Mouse (Mus musculus) frontal cortex, postnatal 36 days (tissue): ENCODE results near the gene 2010300C02Rik.

ENCODE experiments used
- DNase-seq, 2 experiments: peaks; one replicate each; pipeline ENCODE4 v3.0.0; 2022; ENCODE audit warnings: low spot score in 2 of 2

Gene 2010300C02Rik

GRCm38 (mm10) chr1:37667386-37667785, 52.5 kb downstream of the 2010300C02Rik start:
- DNase-seq: no peak

GRCm38 (mm10) chr1:37666587-37666986, 53.3 kb downstream of the 2010300C02Rik start:
- DNase-seq: no peak

DNA sequence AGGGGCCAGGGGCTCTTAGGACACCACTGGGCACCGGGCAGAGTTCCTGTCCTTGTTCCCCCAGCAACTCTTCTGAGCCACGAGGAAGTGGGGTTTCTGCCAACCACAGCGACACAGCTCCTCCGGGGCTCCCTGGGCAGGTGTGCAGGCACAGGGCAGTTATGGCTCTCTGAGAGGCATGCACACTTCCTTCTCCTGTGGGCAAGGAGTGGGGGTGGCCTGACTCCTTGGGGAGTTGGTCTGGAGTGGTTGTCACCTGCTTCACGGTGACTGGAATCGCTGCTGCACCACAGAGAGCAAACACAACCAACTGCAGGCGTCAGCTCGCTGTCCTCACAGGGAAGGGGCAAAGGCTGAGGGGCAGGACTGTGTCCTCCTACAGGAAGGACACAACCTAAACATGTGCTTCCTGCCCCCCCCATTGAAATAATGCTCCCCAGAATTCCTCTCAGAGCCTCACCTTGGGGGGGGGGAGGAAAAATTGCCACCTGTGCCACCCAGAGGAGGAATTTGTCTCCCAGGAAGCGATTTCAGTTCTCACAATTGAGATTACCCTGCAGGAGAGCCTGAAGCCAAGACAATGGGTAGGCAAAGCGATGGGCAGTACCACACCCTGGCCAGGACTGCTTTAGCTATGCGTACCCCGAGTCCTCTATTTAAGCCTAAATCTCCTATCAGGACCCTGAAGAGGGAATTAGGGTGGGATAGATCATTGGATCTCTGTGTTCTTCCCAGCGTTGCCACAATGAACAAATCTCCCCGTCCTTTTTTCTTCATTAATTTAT, 54.2 kb downstream of the 2010300C02Rik start:
- no peak for DNase-seq

DNA sequence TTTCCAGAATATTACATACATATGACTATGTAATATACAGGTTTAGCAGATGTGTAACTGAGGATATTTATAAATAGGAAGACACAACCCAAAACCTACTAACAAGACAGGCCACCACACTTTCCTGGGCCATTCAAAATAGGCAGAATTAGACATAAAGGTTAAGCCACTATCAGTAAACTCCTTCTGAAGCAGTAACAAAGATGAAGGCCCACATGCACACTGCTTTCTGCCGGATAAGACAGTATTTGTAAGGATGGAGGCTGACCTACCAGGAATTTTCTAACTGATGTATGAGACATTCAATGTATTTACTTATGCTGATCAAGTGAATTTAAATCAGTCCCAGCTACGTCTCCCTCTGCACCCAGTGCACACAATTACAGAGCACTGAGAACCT, 55.4 kb downstream of the 2010300C02Rik start:
- no peak for DNase-seq

DNA sequence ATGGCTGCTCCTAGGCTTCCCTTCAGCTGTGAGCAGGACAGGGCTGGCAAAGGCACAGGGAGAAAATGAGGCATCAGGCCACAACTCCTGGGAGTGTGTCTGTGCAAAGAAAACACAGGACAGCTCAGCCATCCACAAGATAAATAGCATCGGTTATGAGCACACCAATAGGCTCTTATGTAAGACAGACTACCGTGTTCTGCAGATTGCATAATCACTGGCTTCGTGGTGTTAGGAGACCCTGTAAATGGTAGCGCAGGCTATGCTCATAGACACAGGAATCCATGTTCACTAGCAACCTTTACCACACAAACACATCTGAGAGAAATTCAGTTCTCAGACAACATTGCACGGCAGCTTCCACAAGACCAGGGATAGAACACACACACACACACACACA, 56.3 kb downstream of the 2010300C02Rik start:
- DNase-seq: no peak

DNA sequence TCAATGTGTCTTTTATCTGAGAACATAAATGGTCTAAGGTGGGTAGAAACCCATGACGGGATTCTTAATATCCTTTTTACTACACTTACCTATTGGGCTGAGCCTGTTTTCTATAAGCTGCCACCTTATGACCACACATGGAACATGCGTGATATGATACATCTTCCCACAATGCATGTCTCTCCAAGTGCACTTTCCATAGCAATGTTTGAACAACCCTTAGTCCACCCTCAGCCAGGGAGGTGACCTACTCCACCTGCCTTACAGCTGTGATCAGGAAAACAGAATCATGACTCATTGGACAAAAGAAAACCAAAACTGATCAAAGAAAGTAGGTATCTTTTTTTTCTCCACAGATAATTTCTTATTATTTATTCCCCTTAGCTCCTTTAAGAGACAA, 63.9 kb downstream of the 2010300C02Rik start:
- DNase-seq: no peak

- DNase-seq: no peak
Observed at GRCm38 (mm10) chr1:37653992-37654391, 65.9 kb downstream of the 2010300C02Rik start.

GRCm38 (mm10) chr1:37647066-37647465, 72.8 kb downstream of the 2010300C02Rik start:
- no peak for DNase-seq

DNA sequence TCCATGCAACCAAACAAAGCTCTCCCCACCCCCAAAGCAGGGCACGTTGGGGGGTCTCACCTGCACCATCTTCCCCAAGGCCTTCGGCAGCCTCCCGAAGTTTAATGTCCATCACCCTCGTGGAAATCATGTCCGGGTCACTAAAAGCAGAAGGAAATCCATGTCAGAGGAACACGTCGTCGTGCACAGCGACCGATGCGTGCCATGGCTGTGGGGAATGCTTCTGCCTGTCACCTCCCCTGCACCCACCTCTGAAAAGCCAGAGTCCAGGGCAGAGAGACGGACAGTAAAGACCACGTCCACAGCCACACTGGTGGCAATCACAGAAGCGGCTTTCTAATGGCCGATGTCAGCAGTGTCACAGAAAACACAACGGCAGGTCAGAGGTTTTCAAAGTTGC, 75.4 kb downstream of the 2010300C02Rik start:
- no peak for DNase-seq

DNA sequence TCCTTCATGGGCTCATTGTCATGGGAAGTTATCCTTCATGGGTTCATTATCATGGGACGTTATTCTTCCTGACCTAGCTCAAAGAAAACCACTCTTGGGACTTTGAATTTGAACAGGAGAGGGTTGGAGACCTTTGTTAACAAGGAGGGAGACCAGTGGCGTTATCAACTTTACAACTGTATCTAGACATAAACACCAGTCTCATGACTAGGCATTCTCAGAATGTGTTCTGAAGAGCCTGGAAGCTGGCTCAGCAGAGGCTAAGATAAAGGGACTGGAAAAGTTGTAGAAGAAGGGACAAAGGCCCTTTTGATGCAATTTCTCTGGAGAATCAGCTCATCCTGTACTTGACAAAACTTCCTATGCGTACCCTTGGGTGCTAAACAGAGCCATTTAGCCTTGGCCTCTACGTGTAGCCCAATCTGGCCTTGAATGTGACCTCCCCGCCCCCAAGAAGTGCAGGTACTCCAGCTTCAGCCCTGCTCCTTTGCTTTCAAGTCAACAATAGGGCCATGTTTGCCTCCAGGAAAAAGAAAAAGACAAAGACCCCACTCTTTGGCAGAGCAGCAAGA, 76.0 kb downstream of the 2010300C02Rik start:
- DNase-seq: no peak

DNA sequence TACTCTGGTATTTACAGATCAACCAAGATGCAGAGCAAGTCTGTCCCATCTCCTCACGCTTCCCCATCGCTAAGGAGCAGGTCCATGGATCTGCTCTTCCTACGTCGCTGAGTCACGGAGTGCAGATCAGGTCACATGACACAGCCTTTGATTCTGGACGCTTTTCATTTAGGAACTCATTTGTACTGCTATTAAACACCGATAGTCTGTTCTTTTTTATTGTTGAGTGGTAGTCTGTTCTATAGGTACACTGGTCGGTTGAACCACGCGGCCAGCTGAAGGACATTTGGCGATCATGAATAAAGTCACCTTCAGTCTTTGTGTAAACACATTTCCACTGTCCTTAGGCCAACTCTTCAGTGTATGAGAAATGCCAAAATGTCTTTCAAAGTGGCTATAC, 78.5 kb downstream of the 2010300C02Rik start:
- no peak for DNase-seq

DNA sequence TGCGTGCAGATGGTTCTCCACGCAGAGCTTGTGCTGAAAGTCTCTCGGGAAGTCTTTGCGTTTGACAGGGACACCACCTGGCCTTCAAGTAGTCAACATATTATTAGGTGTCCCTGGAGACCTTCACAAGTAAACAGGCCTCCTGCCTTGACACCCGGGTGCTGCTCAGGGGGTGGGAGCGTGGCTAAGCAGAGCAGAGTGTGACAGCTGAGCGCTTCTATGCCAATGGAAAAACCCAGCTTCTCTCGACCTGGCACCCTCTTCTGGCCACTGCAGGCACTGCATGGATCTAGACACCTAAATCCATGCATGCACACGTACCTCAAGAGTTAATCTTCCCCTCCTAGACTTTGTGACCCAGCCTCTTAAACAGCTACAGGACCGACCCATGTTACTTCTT, 80.8 kb downstream of the 2010300C02Rik start:
- DNase-seq: peak; percentile 83 to 88

DNA sequence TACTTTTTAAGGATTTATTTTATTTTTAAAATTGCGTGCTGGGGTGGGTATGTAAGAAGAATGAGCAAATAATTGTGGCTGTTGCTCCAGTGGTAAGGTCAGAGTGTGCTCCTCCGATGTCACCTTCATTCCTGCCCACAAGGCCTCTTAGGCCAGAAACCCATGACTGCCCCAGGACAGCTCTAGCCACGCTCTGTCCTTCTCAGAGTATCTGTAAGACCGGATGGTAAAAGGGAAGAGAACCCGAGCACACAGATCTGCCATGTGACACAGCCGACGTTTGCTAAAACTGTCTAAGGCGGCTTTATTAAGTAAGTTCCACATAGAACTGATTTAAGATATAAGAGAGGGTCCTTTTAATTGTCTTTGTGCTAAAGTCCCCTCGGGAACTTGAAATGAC, 81.3 kb downstream of the 2010300C02Rik start:
- DNase-seq: no peak

DNA sequence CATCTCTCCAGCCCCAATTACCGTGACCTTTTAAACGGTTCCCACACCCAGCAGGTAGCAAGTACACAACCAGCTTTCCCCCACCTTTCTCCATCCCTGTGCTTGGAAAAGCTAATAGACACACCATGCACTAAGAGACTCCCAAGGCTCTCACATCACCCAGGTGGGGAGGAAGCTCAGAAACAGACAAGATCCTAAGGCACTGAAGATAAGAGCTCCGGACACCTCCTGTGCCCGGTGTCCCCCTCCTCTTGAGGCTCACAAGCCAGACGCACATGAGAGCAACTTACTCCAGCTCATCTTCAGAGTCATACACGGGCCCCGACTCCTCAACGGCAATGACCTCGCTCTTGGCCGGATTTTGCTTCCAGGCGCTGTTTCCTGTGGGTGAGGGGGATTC, 82.3 kb downstream of the 2010300C02Rik start:
- no peak for DNase-seq

- DNase-seq: no peak
Observed at GRCm38 (mm10) chr1:37636824-37637223, 83.1 kb downstream of the 2010300C02Rik start.

- no peak for DNase-seq
Observed at GRCm38 (mm10) chr1:37636169-37636568, 83.7 kb downstream of the 2010300C02Rik start.

DNA sequence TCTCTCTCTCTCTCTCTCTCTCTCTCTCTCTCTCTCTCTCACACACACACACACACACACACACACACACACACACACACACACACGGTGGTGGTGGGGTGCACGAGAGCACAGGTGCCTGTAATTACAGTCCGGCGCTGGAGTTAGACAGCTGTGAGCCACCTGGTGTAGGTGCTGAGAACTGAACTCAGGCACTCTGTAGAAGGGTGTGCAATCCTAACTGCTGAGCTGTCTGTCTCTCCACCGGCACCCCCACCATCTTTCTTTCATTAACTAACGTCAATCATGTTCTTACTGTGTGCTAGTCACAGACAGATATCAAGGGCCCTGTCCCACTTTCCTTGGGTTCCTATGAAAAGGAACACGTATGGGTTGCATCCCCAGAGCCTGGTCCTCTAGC, 84.2 kb downstream of the 2010300C02Rik start:
- DNase-seq: no peak

DNA sequence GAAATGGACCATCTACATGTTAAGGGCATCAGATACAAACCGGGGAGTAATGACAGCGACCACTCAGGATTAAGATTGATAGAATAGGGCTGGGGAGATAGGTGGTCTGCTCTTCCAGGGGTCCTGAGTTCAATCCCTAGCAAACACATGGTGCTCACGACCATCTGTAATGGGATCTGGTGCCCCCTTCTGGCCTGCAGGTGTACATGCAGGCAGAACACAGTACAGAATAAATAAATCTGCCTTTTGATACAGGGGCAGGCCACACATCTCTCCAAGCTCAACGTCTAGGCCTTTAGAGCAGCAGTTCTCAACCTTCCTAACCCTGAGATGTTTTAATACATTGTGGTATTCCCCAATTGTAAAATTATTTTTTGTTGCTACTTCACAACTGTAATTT, 85.2 kb downstream of the 2010300C02Rik start:
- DNase-seq: peak in 1 of 2 experiments; percentile 44

DNA sequence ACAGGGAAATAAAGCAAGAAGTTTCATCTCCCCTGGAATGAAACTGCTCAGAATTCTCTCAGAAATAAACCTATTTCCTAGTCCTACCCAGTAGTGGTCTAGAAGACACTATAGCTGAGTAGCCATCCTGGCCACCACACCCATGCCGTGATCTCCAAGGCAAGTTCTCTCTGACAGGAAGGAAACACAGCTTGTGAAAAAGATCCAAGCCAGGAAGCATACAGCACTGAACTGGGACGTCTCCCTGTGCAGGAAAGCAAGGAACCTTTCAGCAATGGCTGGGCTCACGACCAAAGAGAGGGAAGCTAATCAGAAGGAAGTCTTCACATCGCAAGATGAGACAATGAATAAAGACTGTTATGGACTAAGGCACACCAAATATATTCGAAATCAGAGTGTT, 86.4 kb downstream of the 2010300C02Rik start:
- no peak for DNase-seq

- DNase-seq: no peak
Observed at GRCm38 (mm10) chr1:37632425-37632824, 87.5 kb downstream of the 2010300C02Rik start.

GRCm38 (mm10) chr1:37631456-37631855, 88.4 kb downstream of the 2010300C02Rik start:
- no peak for DNase-seq

- no peak for DNase-seq
Observed at GRCm38 (mm10) chr1:37630412-37631210, 89.3 kb downstream of the 2010300C02Rik start.

GRCm38 (mm10) chr1:37629876-37630275, 90.0 kb downstream of the 2010300C02Rik start:
- DNase-seq: no peak
